Mouse (Mus musculus): ENCODE results near the gene Babam2. TPM values are rescaled to one million over a fixed set of nuclear protein-coding genes. Genes with fewer than 3 reads are reported as not detected.

Gene Babam2
- polyA plus RNA-seq, 1 experiment from 2014 or later = 122 TPM

DNA sequence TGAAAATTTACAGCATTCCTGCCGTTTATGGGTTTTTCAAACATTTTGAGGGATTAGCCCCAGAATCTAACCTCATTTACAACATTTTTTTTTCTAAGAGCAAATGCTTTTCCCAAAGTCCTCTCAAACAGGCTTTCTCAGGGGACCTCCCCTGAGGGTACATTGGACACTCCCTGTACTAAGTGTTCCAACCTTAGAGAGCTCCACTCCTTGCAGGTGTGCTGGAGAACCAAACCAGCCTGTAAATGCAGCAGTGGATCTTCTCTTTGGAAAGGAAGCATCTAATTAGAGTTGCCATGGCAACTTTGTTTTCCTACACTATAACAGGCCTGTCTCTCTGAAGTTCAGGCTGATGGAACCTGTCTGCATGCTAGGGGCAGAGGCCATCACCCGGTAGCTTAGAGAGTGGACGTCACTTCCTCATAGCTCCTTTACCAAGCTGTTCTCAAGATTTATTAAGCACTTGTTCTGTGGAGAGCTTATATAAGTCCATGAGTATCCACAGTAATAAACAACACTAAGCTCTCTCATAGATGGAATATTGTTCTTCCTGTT is 277.2 kb downstream of the Babam2 start:
- ChIA-PET POLR2A (interaction anchor here (0.6 kb wide), 1 partner anchor 229 kb away, joined by 11 read pairs; no protein-coding TSS in a partner anchor), CTCF (interaction anchor here (0.7 to 1.3 kb wide), 3 partner anchors 9 to 90 kb away, joined by 3 to 4 read pairs (median 3); no protein-coding TSS in a partner anchor)
- no peaks in the 10 kb centered on the region for H3K27me3 ChIP-seq
- ATAC-seq (no peak), DNase-seq (ENCODE audit: low read depth, low spot score) (no peak)
- in situ Hi-C loops (cut with MboI; ENCODE audit: low pct_unique_long_range_greater_than_20kb) = no loop called here
- no peak for TF ChIP-seq CTCF (IDR thresholded peaks at IDR 0.05)

DNA sequence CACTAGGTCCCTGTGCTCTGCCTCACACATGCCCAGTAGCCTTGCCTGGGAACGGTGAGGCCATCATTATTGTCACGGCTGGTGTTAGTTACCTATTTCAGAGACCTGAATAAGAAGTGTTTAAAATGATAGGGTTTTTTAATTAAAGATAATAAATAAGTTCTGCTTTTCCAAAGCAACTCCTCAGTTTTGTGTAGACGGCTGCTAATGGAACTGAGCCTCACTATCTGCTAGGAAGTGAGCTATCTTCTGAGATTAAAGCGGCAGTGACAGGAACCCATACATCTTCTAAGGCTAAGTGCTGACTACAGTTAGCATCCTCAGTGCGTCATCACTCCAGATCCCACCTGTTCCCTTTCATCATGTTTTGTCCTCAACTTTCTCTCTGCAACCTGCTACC is 284.6 kb downstream of the Babam2 start:
- ChIA-PET CTCF (interaction anchor here (1.8 to 1.9 kb wide), 2 partner anchors 14 to 28 kb away, joined by 5 read pairs; no protein-coding TSS in a partner anchor), POLR2A (interaction anchor here (0.5 kb wide), 1 partner anchor 126 kb away, joined by 4 read pairs; no protein-coding TSS in a partner anchor)
- H3K27me3 ChIP-seq = no peaks in the 10 kb centered on the region
- DNase-seq (ENCODE audit: low read depth, low spot score) = no peak
- ATAC-seq = no peak
- no peak for TF ChIP-seq CTCF (IDR thresholded peaks at IDR 0.05)
- in situ Hi-C loops (cut with MboI; ENCODE audit: low pct_unique_long_range_greater_than_20kb) = no loop called here

DNA sequence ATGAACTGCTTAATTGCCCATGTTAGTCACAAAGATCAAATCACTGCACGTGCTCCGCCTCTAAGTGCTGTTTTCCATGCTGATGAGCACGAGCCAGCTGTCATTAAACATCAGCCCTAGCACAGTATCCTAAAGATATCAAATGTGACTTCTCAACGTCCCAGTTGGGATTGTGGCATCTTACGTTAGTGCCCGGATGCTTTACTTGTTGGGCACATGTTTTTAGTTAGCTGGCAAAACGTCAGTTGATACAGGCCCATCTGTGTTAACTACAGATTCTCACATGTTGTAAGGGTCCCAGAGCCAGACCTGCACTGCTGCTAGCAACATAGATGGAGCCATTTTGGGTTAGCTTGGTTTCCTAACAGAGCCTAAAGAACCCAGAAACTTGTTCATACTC is 285.7 kb downstream of the Babam2 start:
- ChIA-PET POLR2A (interaction anchor here (1.2 kb wide), 1 partner anchor 16 kb away, joined by 3 read pairs; no protein-coding TSS in a partner anchor), CTCF (interaction anchor here (1.8 kb wide), 1 partner anchor 13 kb away, joined by 5 read pairs; no protein-coding TSS in a partner anchor)
- in situ Hi-C loops (cut with MboI; ENCODE audit: low pct_unique_long_range_greater_than_20kb) = no loop called here
- no peaks in the 10 kb centered on the region for H3K27me3 ChIP-seq
- DNase-seq (ENCODE audit: low read depth, low spot score) = no peak
- no peak for ATAC-seq
- no peak for TF ChIP-seq CTCF (IDR thresholded peaks at IDR 0.05)

DNA sequence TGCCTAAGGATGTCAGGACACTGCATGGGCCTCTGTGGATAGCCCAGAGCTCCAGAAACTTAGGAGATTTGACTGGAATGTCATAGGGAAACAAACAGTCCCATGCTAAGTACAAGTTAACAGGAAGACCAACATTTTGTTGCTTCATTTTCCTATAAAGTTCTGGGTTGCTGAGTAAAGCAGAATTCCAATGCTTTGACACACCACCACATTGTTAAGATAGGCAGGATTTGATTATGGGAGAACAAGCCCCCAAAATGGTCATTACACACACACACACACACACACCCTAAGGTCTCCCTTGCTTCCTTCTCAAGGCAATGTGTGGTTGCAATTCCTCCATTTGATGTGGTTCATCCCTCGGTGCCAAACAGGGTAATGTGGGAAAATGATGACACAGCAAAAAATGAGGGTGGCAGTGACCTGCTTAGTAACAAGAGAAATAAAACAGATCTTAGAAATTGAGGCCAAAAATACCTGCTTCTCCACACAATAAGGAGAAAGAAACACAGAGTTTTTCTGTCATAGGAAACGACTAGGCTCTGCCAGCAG is 286.4 kb downstream of the Babam2 start:
- ChIA-PET POLR2A (interaction anchor here (1.2 kb wide), 1 partner anchor 15 kb away, joined by 3 read pairs; no protein-coding TSS in a partner anchor), CTCF (interaction anchor here (0.7 to 3.2 kb wide), 2 partner anchors 12 to 18 kb away, joined by 3 to 13 read pairs; no protein-coding TSS in a partner anchor)
- no peak for ATAC-seq
- no peaks in the 10 kb centered on the region for H3K27me3 ChIP-seq
- DNase-seq (ENCODE audit: low read depth, low spot score) = no peak
- in situ Hi-C loops (cut with MboI; ENCODE audit: low pct_unique_long_range_greater_than_20kb) = no loop called here
- no peak for TF ChIP-seq CTCF (IDR thresholded peaks at IDR 0.05)

DNA sequence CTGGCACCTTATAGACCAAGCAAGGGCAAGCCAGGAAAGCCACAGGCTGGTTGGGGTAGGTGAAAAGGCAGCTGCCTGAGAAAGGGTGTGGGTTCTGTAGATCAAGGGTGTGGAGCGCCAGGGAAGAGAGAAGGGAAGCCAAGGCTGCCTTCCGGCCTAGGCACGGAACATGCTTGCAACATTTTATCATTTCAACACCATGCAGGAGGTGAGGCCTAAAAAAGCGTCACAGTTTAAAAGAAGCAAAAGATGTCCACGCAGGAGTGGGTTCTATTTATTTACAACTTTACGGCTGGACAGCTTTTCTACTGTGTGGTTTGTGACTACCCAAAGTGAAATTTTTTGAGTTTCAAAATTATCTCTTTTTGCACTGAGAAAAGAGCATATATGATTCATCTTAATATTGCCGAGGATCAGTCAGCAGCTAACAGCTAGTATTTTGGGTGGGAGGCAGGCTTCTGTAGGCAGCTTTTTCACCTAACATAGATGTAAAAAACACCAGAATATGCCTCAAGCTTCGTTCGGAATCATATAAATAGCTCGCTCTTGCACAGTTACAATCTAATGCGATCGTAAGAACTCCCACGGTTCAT is 287.0 kb downstream of the Babam2 start:
- POLR2A ChIA-PET = no interaction called here
- CTCF ChIA-PET = interaction anchor here (0.7 to 3.2 kb wide), 3 partner anchors 11 to 61 kb away, joined by 3 to 13 read pairs (median 3); no protein-coding TSS in a partner anchor
- ATAC-seq = no peak
- no peak for TF ChIP-seq CTCF (IDR thresholded peaks at IDR 0.05)
- in situ Hi-C loops (cut with MboI; ENCODE audit: low pct_unique_long_range_greater_than_20kb) = no loop called here
- no peaks in the 10 kb centered on the region for H3K27me3 ChIP-seq
- DNase-seq (ENCODE audit: low read depth, low spot score) = no peak

DNA sequence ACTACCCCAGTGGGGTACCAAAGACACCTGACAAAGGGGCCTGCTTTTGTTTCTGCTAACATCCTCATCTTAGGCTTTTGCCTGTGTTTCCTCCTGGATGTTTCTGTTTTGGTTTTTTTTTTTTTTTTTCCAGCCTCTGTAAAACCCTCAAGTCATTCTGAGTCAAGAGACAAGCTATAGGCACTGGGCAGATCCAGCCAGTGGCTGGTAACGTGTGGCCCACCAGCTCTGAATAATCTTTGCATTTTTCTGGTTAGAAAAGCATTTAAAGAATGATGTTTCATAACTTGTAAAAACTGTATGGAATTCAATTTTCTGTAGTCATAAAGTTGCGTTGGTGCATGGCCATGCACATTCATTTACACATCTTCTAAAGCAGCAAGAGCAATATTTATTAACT is 287.5 kb downstream of the Babam2 start:
- ATAC-seq = no peak
- TF ChIP-seq CTCF (IDR thresholded peaks at IDR 0.05) = no peak
- DNase-seq (ENCODE audit: low read depth, low spot score) = no peak
- no peaks in the 10 kb centered on the region for H3K27me3 ChIP-seq
- POLR2A ChIA-PET = no interaction called here
- in situ Hi-C loops (cut with MboI; ENCODE audit: low pct_unique_long_range_greater_than_20kb) = no loop called here
- CTCF ChIA-PET = interaction anchor here (0.8 to 3.2 kb wide), 2 partner anchors 11 to 61 kb away, joined by 3 to 13 read pairs; no protein-coding TSS in a partner anchor

DNA sequence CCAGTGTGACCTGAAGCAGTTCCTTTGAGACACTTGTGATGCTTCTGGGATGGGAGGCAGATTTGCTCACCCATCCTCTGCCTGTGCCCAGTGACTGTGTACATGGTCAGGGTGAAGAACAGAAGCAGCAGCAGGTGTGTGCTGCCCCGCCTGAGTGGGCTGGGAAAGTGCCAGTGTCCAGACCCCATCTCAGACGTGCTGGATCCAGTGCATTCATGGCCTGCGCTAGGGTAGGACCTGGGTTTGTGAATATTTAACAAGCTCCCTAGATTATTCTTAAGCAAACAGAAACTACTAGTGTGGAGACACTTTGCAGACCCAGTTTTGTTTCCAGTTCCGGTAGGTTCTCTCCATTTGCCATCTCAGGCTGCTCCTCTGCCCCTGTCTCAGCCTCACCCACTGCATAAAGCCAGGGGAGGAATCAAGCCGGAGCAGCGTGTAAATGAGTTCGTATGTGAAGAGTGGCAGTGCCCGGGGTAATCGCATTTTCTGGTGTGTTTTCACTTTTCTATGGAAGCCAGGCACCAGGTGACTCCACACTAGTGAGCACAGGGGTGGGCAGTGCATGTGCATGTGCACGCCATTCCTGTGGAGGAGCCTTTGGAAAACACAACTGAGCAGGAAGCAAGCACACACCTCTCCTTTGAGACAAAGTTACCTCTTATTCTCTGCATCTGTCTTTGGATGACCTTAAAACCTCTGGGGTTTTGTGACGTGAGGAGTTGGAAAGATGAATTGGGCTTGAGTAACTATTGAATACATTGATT is 290.2 kb downstream of the Babam2 start:
- CTCF ChIA-PET = interaction anchor here (1.0 kb wide), 1 partner anchor 154 kb away, joined by 3 read pairs; no protein-coding TSS in a partner anchor
- in situ Hi-C loops (cut with MboI; ENCODE audit: low pct_unique_long_range_greater_than_20kb) = no loop called here
- no peak for TF ChIP-seq CTCF (IDR thresholded peaks at IDR 0.05)
- no peaks in the 10 kb centered on the region for H3K27me3 ChIP-seq
- ATAC-seq = no peak
- no peak for DNase-seq (ENCODE audit: low read depth, low spot score)
- POLR2A ChIA-PET = interaction anchor here (0.7 kb wide), 1 partner anchor 285 kb away, joined by 3 read pairs; no protein-coding TSS in a partner anchor

DNA sequence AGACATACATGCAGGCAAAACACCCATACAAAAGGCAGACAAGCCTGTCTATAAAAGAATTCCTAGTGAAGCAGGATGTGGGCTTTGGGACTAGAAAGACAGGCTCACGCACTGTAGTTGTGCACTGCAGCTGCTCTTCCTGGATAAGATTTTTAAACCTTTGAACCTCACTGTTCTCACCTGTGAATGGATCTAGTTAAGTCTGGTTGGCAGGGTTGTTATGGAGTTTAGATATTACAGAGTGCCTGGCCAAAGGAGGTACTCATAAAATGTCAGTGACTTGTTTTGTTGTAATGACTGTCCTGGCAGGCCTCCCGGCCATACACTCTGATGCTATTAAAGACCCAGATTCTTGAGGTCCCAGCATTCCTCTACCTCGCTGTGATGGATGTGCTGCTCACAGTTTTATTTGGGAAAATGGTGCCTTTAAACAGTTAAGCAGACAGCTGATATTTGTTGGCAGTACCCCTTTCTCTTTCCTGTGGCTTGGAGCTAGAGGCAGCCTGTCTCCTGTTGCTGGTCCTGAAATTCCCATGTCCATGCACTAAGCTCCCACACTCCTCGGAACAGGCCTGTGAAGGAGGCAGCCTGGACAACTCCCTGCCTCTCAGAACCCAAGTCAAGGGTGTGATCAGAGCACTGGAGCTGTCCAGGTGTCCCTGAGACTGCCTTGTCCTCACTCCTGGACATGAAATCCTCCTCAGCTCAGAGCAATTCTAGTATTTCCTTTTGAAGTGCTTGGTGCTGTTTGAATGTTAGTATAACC is 299.9 kb downstream of the Babam2 start:
- ATAC-seq (no peak), DNase-seq (ENCODE audit: low read depth, low spot score) (no peak)
- CTCF ChIA-PET = interaction anchor here (2.0 kb wide), 1 partner anchor 15 kb away, joined by 5 read pairs; no protein-coding TSS in a partner anchor
- in situ Hi-C loops (cut with MboI; ENCODE audit: low pct_unique_long_range_greater_than_20kb) = no loop called here
- TF ChIP-seq CTCF (IDR thresholded peaks at IDR 0.05) = no peak
- POLR2A ChIA-PET = no interaction called here
- H3K27me3 ChIP-seq = no peaks in the 10 kb centered on the region

DNA sequence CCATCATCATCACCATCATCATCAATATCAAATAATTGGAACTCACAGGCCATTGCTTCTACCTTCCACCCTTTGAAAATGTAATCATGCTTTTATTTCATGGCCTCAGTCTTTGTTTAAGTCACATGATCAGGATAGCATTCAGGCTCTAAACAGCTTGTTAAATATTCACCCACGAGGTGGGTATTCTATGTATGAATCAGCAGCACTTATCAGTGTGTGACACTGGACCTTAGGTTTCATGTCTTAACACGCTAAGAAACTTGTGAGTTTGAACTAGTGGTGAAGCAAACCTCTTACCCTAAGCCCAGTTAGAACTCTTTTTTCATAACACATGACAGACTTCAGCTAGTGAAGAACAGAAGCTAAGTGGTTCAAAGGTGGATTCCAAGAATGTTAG is 301.3 kb downstream of the Babam2 start:
- ChIA-PET POLR2A (interaction anchor here (0.5 to 1.6 kb wide), 3 partner anchors 16 to 451 kb away, joined by 3 to 10 read pairs (median 3); no protein-coding TSS in a partner anchor), CTCF (interaction anchor here (1.0 kb wide), 1 partner anchor 9 kb away, joined by 3 read pairs; no protein-coding TSS in a partner anchor)
- TF ChIP-seq CTCF (IDR thresholded peaks at IDR 0.05) = no peak
- in situ Hi-C loops (cut with MboI; ENCODE audit: low pct_unique_long_range_greater_than_20kb) = no loop called here
- no peak for DNase-seq (ENCODE audit: low read depth, low spot score)
- ATAC-seq = no peak
- H3K27me3 ChIP-seq = no peaks in the 10 kb centered on the region
